Mouse (Mus musculus): ENCODE measurements at regions not wholly inside any gene's neighbourhood (a gene's known extent, or its start where the extent isn't known, plus 50 kb on each side); places are given as distances from the start of the nearest gene placed in this dataset.

DNA sequence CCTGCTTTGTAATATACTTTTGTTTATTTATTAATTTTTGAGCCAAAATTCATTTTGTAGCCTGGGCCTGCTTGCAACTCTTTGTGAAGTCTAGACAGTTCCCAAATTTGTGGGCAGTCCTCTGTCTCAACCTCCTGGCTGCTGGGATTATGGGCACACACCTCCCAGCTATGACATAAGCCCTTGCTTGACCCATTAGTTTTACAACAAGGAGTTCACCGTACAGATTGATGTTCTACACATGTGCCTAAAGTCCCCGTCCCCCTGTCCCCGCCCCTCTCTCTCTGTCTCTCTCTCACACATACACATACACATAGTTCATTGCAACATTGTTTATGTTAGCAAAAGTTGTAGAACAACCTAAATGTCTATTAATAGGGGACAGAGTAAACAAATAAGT, 63.7 kb upstream of the Abca1 start:
- no peak for DNase-seq (ENCODE audit: low spot score in 2 of 2)

DNA sequence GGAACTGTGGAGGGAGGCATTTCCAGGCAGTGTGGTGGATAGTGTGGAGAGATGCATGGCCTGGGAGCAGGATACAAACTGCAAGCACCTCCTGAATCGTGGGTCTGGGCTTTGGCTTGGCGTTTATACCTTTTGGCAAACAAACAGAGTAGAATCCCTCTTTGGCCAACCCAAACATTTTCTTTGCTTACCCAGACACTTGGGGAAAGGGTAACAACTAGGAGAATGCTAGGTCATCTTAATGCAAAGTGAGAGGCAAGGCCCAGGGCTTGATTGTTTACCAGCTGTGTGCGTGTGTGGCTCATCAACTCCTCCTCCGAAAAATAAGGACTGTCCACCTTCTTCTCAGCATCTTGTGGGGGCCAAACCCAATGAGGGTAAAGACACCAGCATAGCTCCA, 61.1 kb upstream of the Abca1 start:
- no peak for DNase-seq (ENCODE audit: low spot score in 2 of 2)

DNA sequence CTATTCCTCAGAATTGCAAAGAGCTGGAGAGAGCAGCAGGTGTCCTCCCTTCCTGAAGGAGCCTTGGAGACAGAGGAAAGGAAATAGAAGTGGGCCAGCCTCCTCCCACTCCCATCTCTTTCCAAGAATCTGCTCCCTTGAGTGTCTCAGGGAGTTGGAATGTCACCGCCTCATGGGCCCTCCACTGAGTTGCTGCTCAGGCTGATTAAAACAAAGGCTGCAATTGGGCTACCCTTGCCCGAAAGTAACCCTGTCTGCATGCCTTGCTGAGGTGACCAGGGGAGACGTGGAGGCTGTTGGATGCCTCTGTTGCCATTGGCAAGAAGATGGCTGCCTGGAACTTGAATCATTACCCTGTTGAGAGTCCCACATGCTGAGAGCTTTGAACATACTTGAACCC, 59.7 kb upstream of the Abca1 start:
- peak; percentile 26 to 34 for DNase-seq (ENCODE audit: low spot score in 2 of 2)

DNA sequence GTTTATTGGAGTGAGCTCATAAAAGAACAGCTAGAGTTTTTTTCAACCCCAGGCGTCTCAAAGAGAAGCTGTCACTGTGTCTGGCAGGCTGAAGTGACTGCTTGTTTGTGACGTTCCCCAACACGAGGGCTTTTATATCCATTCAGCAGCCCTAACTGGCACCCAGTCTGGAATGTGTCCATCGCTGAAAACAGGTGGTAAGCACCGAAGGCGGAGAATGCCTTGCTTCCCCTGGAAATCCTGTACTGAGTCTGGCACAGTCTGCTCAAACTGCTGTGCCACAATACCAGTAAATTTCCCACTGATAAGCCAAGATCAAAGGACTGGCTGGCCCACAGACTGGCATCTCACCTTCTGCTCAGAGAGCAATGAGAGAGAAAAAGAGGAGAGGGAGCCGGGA, 59.1 kb upstream of the Abca1 start:
- DNase-seq (ENCODE audit: low spot score in 2 of 2), result peak; percentile 71 to 81

DNA sequence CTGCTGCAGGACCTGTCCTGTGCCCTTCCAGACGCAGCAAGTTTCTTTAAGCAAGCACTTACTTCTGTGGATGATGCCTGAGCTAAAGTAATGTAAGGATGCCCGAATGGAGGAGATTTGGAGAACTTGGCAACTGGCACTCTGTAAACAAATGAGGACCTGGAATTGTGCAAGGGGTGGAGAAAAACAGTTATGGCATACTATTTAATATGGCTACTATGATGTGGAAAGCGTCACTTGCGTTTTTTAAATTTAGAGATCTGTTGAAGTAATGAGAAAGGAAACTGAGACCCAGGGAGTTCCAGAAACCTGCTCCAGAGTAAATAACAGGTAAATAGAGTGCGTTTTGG, 58.6 kb upstream of the Abca1 start:
- DNase-seq (ENCODE audit: low spot score in 2 of 2), result no peak

DNA sequence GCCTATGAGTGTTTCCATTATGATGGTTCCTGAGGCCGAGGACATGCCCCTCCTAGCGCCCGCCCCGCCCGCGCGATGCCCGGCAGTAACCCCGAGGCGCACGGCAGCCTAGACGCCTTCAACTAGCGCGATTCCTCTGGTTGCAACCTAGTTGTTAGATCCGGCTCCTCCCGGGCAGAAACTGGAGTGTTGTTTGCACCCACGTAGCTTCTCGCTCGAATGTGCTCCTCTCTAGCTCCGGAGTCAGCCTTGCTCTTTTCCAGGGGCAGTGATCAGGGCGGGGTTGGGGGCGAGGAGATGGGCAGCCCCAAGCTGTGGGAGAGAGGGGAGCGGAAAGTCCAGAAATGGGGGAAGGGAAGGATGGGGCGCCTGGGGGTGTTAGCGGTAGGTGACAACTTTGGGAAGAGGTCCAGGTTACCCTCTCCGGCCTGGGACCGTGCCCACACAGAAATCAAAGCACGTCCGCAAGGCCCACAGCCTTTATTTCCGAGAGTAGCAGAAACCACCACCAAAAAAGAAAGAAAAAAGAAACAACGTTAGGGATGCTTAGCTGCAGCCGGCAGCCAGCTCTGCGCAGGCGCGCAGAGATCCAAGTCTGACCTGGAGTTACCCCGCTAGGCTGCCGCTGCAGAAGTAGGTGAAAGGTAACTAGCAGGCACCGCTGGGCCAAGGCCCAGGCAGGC, 58.1 kb upstream of the Abca1 start:
- peak; percentile 72 to 74 for DNase-seq (ENCODE audit: low spot score in 2 of 2)

DNA sequence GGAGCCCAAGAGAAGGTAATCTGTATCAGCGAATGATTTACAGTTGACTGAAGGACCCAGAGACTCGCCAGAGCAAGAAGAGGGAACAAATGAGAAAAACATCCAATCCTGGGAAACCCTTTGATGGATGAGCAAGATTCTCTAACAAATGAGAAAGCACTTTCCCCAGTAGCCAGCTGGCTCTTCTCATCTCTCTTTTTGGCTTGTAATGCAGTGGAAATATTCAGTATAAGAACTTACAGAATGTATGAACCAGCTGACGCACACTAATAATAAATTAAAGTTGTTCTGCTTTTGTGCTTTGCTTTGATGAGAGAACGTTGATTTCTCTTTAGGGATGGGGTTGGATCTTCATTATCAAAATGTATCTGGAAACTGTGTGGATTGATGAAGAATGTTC, 52.8 kb upstream of the Abca1 start:
- DNase-seq (ENCODE audit: low spot score in 2 of 2), result no peak

DNA sequence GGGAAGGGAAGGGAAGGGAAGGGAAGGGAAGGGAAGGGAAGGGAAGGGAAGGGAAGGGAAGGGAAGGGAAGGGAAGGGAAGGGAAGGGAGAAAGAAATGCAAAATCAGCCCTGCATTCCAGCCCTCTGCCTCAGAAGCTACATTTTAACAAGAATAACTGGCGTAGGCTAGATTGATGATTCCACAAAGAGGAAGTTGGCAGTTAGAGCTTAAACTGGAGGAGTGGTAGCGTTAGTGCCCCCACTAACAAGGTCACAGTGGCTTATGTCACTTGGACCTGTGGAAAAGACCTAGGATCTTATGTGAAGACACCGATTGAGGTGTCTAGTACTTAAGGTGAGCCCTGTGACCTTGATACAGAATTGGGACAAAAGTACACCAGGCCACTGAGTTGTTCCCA, 51.0 kb upstream of the Abca1 start:
- no peak for DNase-seq (ENCODE audit: low spot score in 2 of 2)
